Mouse (Mus musculus): ENCODE results near the gene Il33. TPM values are rescaled to one million over a fixed set of nuclear protein-coding genes. Genes with fewer than 3 reads are reported as not detected.

Gene Il33
- polyA plus RNA-seq, 2 experiments: 0.45 to 1.1 TPM

- H3K9me3 ChIP-seq (ENCODE audit: control insufficient read depth, low read length): no peaks in the 10 kb centered on the region
- DNase-seq (ENCODE audit: low read depth in 3 of 3, low spot score in 3 of 3) (no peak), ATAC-seq (ENCODE audit: insufficient read depth) (no peak)
- H3K27me3 ChIP-seq (ENCODE audit: control insufficient read depth, insufficient read depth, low read length): no peaks in the 10 kb centered on the region
- H3K4me3 ChIP-seq (ENCODE audit: insufficient read depth in 1 of 2, low read depth in 2 of 2, low read length in 2 of 2): no peak overlapping the region
- no peak overlapping the region for H3K27ac ChIP-seq
- H3K4me2 ChIP-seq (ENCODE audit: low read depth): no peak overlapping the region
- no peaks in the 10 kb centered on the region for H3K36me3 ChIP-seq (replicated peaks; ENCODE audit: control insufficient read depth, insufficient read depth, low read depth)
- WGBS (ENCODE audit: insufficient replicate concordance): 43% methylated on average over 5 of the region's 5 CpGs
- peaks cover 0 to 6% of the 10 kb centered on the region in 2 experiments; a peak in 1 of 4 replicates for H3K4me1 ChIP-seq (replicated peaks; ENCODE audit: control insufficient read depth in 2 of 2, insufficient read depth in 2 of 2, low read length in 1 of 2)
- TF ChIP-seq CTCF (IDR thresholded peaks at IDR 0.05; ENCODE audit: low read depth) (no peak), EP300 (IDR thresholded peaks at IDR 0.05; ENCODE audit: low read depth) (no peak)
- no peak overlapping the region for H3K9ac ChIP-seq (replicated peaks)
These were observed 5.4 kb downstream of the Il33 start for GRCm38 (mm10) chr19:29930296-29930695.

- no peak for DNase-seq (ENCODE audit: low read depth in 3 of 3, low spot score in 3 of 3)
- H3K4me3 ChIP-seq (ENCODE audit: insufficient read depth in 1 of 2, low read depth in 2 of 2, low read length in 2 of 2): no peak overlapping the region
- no peaks in the 10 kb centered on the region for H3K27me3 ChIP-seq (ENCODE audit: control insufficient read depth, insufficient read depth, low read length)
- H3K4me1 ChIP-seq (replicated peaks; ENCODE audit: control insufficient read depth in 2 of 2, insufficient read depth in 2 of 2, low read length in 1 of 2): peaks cover 0 to 6% of the 10 kb centered on the region in 2 experiments; a peak in 1 of 4 replicates
- no peaks in the 10 kb centered on the region for H3K9me3 ChIP-seq (ENCODE audit: control insufficient read depth, low read length)
- no peak overlapping the region for H3K9ac ChIP-seq (replicated peaks)
- H3K36me3 ChIP-seq (replicated peaks; ENCODE audit: control insufficient read depth, insufficient read depth, low read depth): no peaks in the 10 kb centered on the region
- TF ChIP-seq EP300 (IDR thresholded peaks at IDR 0.05; ENCODE audit: low read depth) (no peak), CTCF (IDR thresholded peaks at IDR 0.05; ENCODE audit: low read depth) (no peak)
- H3K4me2 ChIP-seq (ENCODE audit: low read depth): no peak overlapping the region
- no peak overlapping the region for H3K27ac ChIP-seq
- WGBS (ENCODE audit: insufficient replicate concordance): 25% methylated on average over 8 of the region's 8 CpGs
- ATAC-seq (ENCODE audit: insufficient read depth): no peak
These were observed 12.5 kb downstream of the Il33 start for GRCm38 (mm10) chr19:29937445-29937844.

- no peak for TF ChIP-seq CTCF (IDR thresholded peaks at IDR 0.05; ENCODE audit: low read depth)
- TF ChIP-seq EP300 (IDR thresholded peaks at IDR 0.05; ENCODE audit: low read depth): no peak
- Histone ChIP-seq H3K4me2 (ENCODE audit: low read depth) (peak overlapping the region; percentile 20; the same call in 1 of the 2 replicates), H3K36me3 (replicated peaks; ENCODE audit: control insufficient read depth, insufficient read depth, low read depth) (no peaks in the 10 kb centered on the region), H3K27ac (no peak overlapping the region), H3K9ac (replicated peaks) (no peak overlapping the region), H3K4me1 (replicated peaks; ENCODE audit: control insufficient read depth in 2 of 2, insufficient read depth in 2 of 2, low read length in 1 of 2) (peaks cover 0 to 6% of the 10 kb centered on the region in 2 experiments; a peak in 1 of 4 replicates), H3K9me3 (ENCODE audit: control insufficient read depth, low read length) (no peaks in the 10 kb centered on the region), H3K4me3 (ENCODE audit: insufficient read depth in 1 of 2, low read depth in 2 of 2, low read length in 2 of 2) (no peak overlapping the region), H3K27me3 (ENCODE audit: control insufficient read depth, insufficient read depth, low read length) (no peaks in the 10 kb centered on the region)
- 12% methylated on average over 6 of the region's 6 CpGs for WGBS (ENCODE audit: insufficient replicate concordance)
- DNase-seq (ENCODE audit: low read depth in 3 of 3, low spot score in 3 of 3) (no peak), ATAC-seq (ENCODE audit: insufficient read depth) (no peak)
These were observed 15.3 kb downstream of the Il33 start for GRCm38 (mm10) chr19:29940239-29940638.

- Histone ChIP-seq H3K9me3 (ENCODE audit: control insufficient read depth, low read length) (no peaks in the 10 kb centered on the region), H3K27me3 (ENCODE audit: control insufficient read depth, insufficient read depth, low read length) (no peaks in the 10 kb centered on the region), H3K4me2 (ENCODE audit: low read depth) (no peak overlapping the region), H3K9ac (replicated peaks) (no peak overlapping the region), H3K27ac (no peak overlapping the region), H3K36me3 (replicated peaks; ENCODE audit: control insufficient read depth, insufficient read depth, low read depth) (no peaks in the 10 kb centered on the region), H3K4me3 (ENCODE audit: insufficient read depth in 1 of 2, low read depth in 2 of 2, low read length in 2 of 2) (no peak overlapping the region), H3K4me1 (replicated peaks; ENCODE audit: control insufficient read depth in 2 of 2, insufficient read depth in 2 of 2, low read length in 1 of 2) (peaks cover 0 to 8% of the 10 kb centered on the region in 2 experiments; a peak in 2 of 4 replicates)
- WGBS (ENCODE audit: insufficient replicate concordance): 53% methylated on average over 7 of the region's 7 CpGs
- ATAC-seq (ENCODE audit: insufficient read depth): no peak
- TF ChIP-seq CTCF (IDR thresholded peaks at IDR 0.05; ENCODE audit: low read depth): no peak
- TF ChIP-seq EP300 (IDR thresholded peaks at IDR 0.05; ENCODE audit: low read depth): no peak
- DNase-seq (ENCODE audit: low read depth in 3 of 3, low spot score in 3 of 3): no peak
These were observed 16.3 kb downstream of the Il33 start for GRCm38 (mm10) chr19:29941208-29941607.

GRCm38 (mm10) chr19:29942358-29942757 lies 17.4 kb downstream of the Il33 start:
- WGBS (ENCODE audit: insufficient replicate concordance): 63% methylated on average over 6 of the region's 6 CpGs
- no peaks in the 10 kb centered on the region for H3K9me3 ChIP-seq (ENCODE audit: control insufficient read depth, low read length)
- no peaks in the 10 kb centered on the region for H3K27me3 ChIP-seq (ENCODE audit: control insufficient read depth, insufficient read depth, low read length)
- TF ChIP-seq EP300 (IDR thresholded peaks at IDR 0.05; ENCODE audit: low read depth) (no peak), CTCF (IDR thresholded peaks at IDR 0.05; ENCODE audit: low read depth) (no peak)
- no peak overlapping the region for H3K9ac ChIP-seq (replicated peaks)
- DNase-seq (ENCODE audit: low read depth in 3 of 3, low spot score in 3 of 3) (no peak), ATAC-seq (ENCODE audit: insufficient read depth) (no peak)
- peaks cover 0 to 8% of the 10 kb centered on the region in 2 experiments; a peak in 2 of 4 replicates for H3K4me1 ChIP-seq (replicated peaks; ENCODE audit: control insufficient read depth in 2 of 2, insufficient read depth in 2 of 2, low read length in 1 of 2)
- H3K4me3 ChIP-seq (ENCODE audit: insufficient read depth in 1 of 2, low read depth in 2 of 2, low read length in 2 of 2): no peak overlapping the region
- no peak overlapping the region for H3K27ac ChIP-seq
- no peak overlapping the region for H3K4me2 ChIP-seq (ENCODE audit: low read depth)
- H3K36me3 ChIP-seq (replicated peaks; ENCODE audit: control insufficient read depth, insufficient read depth, low read depth): no peaks in the 10 kb centered on the region
